Mouse (Mus musculus) right cerebral cortex, postnatal 25 days (tissue): ENCODE data around the gene Ppm1k.
"Not testable (repeated sequence)": the region's sequence is repeated elsewhere in the genome, so short reads cannot be mapped to it uniquely, and the experiment has no call there.

Experiments used
- DNase-seq: peaks from one replicate; pipeline ENCODE4 v3.0.0; 2022

Ppm1k gene

DNA sequence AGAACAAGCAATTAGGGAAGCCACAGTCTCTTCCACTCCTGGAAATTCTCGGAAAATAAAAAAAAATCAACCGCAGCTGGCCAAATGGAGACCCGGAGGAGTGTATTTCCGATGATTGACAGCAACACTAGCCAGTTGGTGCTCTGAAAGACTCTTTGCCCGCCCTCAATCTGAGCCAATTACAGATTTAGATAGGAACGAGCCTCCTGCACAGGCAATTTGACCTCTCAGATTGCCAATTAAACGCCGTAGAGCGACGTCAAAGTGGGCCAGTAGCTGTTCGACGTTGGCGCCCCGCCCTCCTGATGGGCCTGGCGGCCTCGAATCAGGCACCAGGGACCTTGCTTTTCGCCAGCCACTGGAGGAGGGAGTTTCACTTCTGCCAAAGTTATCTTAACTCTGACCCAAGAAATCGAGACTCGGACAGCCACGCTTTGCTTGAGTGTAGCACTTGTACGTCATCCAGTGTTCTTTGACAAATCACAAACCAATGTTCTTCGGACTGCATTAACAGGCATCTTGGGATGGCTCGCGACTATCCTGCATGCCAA lies at the start of gene Ppm1k:
TSS of gene Ppm1k (minus strand) at position 83 of the 551 bp plus-strand sequence.
- DNase-seq, result peak; percentile 97

DNA sequence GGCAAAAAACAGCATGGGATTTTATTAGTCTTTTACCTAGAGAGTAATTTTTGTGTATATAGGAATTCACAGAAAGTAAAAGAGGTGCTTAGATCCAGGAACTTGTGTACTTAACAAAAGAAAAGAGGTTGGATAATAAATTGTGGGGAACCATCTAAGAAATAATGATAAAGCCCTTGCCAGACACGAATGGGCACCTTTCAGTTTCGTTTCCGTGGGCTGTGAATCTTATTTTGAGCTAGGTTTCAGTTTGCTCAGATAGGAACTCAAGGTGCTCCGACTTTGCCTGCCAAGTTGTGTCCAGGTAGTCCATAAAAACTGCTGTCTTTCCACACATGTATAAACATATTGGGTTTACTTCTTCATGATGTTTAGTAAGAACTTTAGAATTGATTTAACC lies 47.1 kb upstream of the Ppm1k start:
- DNase-seq, result no peak

DNA sequence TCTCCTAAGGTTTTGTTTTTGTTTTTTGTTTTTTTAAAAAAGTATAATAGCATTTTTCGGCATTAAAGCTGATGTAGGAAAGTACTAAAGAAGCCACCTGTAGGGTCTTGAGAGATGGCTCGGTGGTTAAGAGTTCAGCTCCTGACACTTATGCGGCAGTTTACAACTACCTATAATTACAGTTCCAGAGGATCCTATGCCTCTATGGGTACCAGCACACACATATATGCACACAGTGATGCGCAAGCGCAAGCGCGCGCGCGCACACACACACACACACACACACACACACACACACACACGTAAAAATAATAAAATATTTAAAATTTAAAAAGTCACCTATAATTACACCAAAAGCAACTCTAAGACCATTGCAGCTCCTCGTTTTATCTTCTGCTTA lies 46.3 kb upstream of the Ppm1k start:
- DNase-seq, result no peak

DNA sequence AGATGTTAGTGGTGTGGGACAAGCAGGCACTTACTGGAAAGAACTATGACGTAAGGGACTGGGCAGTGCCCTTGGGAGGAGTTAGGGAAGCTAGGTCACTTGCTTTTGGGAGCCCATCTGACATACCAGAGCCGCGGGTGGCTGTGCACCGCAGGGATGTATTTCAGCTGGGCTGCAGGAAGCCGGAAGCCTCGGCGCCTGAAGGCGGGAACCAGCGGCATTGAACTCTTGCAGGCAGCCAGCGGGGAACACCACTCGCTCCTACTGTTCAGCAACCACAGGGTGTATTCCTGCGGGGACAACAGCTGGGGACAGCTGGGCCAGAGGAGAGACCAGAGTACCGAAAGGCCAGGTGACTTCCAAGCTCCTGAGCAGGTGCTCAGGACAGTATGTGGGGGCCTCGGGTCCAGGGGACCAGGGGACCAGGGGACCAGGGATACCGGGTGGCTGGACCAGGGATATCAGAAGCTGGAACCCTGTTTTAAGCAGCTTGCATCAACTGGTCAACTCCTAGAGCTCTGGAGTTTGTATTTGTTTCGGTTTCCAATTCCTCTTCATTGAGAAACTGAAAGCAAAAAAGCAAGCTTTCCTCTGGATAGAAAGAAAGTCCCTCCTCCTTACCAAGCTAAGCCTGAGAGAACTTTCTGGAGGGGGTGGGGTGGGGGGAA lies 45.7 kb upstream of the Ppm1k start, which contains the start of gene Herc6:
TSS of gene Herc6 (plus strand) at position 120 of the 668 bp plus-strand sequence.
- DNase-seq, result peak; percentile 63

DNA sequence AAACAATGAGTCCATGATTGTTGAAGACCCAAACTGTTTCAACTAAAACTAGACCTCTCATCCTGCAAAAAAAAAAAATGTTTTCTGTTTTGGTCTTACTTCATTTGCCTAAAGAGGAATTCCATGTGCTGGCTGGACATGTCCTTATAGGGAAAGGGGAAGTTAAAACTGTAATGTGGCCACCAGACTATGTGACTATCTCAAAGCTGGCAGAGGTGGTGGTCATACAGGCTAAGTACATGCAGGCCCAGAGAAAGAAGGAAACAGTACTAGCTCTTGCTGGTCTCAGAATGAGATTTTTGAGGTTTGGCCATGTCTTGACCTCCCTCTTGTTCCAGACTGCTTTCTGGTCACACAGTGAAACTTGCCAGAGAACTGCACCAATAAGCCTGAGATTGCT lies 36.3 kb upstream of the Ppm1k start:
- DNase-seq, result no peak

DNA sequence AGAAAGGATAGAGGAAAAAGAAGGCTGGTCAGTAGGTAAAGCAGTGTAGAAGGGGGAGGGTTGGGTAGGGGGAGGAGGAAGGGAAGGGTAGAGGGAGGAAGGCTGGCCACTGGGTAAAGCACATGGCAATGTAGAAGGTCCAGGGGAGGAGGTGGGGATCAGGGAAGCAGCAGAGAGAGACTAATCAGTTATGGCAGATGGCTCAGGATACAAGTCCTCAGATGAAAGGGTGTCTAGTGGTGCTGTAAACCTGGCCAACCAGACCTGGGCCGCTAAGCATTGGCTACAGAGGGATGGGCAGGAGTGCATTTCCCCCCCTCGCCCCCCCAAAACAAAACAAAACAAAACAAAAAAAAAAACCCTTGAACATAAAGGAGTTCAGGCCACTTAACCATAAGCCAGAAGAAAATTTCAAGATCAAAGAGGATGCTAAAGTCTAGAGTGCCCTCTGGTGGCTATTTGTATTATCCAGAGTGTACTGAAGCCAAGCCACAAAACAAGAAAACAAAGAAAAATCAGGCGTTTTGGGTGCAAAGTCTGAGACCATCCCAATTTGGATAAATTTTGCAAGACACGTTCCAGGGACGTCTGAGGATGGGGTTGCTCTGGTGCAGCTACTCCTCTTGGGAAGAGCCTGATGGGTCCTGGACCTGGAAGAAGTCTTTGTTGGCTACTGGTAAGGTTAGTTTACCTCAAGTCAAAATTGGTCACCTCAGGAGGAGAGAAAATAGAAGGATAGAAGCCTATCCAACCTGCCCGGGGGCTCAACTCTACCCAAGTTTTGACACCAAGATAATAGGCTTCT lies 35.1 kb upstream of the Ppm1k start:
- DNase-seq, result peak; percentile 8

DNA sequence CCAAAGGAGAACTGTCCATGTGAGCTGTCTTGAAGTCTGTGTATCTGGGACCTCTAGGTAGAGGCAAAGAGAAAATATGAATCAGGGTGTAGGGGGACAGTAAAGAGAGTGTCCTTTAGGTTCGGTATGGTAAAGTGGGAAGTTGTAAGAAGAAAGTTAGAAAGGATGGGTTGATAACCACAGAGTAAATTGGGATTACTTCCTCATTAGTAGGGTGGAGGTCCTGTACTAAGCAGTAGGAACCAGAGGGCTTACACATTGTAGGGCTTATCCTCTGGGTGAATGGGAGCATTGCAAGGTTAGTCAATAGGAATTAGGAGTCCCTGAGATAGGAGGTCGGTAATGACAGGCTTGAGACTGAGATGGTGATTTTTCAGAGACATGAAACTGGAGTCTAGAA lies 32.4 kb upstream of the Ppm1k start:
- DNase-seq, result no peak

DNA sequence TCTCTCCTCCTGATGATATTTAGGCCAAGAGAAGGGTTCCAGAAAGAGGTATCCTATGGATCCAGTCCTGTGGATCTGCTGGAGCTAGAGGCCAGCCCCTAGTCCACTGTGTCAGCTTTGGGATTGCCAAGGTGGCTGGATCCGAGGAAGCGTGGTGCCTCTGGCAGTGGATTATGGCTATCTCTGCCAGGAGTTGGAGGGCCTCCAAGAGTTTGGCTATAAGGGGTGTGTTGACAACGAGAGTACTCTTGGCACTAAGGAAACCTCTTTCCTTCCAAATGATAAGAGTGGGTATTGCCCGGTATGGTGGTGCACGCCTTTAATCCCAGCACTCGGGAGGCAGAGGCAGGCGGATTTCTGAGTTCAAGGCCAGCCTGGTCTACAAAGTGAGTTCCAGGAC lies 30.2 kb upstream of the Ppm1k start:
- DNase-seq, result no peak

DNA sequence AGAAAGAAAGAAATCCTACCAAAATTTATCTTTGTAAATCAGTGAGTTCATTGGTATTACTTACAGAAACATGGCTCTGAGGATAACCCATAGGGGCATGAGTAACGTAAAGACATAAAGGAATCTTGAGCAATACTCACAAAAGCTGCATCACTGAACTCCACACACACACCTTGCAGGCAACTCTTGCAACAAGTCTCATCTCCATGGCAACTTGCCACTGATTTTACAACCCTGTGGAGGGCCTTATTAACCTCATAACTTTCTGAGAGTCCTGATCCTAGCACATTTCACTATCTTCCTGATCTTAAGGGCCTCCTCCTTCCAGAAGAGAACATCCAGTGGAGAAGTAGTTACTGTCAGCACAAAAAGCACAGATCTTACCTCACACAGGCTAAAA lies 28.2 kb upstream of the Ppm1k start:
- no peak for DNase-seq

DNA sequence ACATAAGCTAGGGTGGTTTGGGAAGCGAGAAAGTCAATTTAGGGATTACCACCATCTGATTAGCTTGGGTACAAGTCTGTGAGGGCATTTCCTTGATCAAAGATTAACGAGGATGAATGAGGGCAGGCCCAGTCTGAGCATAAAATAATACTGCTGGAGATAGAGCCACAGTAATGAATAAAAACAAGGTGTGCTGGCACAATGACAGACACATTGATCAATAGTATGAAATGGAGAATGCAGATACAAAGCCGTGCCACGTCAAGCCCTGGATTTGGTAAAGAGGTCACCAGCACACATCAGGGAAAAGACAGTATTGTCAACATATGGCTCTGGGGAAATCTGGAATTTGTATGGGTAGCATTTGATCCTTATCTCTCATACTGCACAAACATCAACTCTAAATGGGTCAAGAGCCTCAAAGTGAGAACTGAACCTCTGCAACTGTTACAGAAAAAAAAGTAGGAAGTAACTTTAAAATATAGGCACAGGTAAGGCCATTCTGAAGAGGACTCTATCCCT lies 22.6 kb upstream of the Ppm1k start:
- no peak for DNase-seq

DNA sequence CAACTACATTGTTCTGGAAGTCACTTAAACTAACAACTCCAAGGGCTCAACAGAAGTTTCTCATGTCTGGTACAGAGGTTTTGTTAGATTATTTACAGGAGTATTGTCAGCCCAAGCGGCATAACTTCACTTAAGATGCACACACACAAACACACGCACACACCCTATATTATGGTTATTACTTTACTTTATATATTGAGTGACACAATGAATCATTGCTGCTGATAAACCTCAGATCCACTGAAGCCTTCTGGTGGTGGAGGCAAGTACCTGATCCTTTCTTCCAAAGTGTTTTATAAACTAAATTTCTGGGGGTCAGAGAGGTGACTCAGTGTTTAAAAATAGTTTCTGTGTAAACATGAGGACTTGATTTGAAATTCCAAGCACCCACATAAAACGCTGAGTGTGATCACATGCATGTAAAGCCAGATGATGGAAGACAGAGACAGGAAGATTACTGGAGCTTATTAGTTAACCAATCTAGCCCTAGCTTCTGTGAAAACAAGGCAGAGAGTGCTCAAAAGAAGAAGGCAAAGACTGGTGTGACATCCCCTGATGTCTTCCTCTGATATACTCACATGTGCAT lies 16.0 kb upstream of the Ppm1k start:
- no peak for DNase-seq

DNA sequence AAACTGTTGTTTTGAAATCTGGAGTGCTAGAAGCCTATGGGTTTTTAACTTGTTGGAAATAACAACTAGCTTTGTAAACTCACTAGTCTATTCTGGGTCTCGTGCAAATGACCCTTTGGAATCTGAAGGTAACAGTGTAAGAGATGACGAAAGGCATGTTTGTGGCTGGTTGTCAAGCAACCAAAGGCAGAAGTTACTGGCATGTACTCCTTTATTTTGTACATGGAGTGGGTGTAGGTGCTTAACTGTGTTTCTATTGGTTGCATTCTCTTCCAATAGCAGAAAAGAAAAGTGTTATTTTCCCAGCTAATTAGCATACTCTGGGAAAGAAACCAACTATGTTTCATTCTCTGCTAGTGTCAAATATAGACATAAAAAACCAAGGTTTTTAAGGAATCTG lies 9.6 kb upstream of the Ppm1k start:
- no peak for DNase-seq

DNA sequence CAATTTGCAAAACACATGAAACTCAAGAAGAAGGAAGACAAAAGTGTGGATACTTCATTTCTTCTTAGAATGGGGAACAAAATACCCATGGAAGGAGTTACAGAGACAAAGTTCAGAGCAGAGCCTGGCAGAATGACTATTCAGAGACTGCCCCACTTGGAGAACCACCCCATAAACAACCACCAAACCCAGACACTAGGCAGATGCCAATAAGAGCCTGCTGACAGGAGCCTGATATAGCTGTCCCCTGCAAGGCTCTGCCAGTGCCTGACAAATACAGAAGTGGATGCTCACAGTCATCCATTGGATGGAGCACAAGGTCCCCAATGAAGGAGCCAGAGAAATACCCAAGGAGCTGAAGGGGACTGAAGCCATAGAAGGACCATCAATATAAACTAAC lies 8.3 kb upstream of the Ppm1k start:
- not testable (repeated sequence) for DNase-seq

DNA sequence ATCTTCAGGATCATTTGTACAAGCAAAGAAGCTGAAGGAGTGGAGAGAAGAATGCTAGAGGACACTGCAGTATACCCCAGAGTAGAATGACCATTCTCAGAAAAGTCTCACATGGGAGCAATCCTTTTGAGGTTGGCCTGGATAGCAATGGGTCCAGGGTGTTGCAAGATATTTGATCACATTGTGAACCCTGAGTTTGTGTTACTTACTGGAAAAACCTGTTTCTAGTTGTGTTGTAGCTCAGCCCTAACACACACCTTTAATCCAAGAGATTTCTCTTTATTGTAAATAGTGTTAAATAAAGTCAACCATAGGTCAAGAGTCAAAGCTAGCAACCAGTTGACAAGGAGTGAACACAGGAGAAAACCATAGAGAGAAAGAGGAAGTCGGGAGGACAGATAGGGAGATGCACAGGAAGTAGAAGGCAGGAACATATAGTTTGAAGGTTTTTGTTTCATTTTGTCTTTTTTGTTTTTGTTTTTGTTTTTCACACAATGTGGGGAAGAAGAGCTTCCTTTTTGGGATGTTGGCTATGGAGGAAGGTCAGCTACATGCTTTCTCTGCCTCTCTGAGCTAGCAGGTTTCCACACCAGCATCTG lies 6.6 kb upstream of the Ppm1k start:
- no peak for DNase-seq

DNA sequence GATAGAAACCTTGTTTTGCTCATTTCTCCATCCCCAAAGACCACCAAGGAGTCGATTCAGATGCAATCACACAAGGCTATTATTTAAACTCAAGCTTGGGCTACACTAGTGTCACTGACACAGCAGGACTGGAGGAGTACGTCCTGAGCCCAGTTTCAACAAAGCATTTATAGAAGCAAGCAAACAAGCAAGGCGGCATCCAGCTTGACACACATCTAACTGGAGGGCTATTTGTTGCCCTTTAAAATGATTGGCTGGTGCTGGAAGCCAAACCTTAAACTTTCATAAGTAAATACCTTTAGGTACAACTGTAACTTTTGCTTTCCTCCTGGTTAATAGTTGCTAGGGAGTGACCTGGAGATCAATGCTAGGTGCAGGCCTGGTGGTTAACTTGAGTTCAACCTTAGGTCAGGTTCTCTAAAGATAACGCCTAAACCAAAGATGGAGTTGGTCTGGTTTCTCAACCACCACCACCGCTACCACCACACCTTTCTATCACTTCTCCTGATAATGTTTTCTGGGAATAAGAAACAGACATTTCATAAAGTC lies 5.8 kb upstream of the Ppm1k start:
- DNase-seq, result no peak

DNA sequence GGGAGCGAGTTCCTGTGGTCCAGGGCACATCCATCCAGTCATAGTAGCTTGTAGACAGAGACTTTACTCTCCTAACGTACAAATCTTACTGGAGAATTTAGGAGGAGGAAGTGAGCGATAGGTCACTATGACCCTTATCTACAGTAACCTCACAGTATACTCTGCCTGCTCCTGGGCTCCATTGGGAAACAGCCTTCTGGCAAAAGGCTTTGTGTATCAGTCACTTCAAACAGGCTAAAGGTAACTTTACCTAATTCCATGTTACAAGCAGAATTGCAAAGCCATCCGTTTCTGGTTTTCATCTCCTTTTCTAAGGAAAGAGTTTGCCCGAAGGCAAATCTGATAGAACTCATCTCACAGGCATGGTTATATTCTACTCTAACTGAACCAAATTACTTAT lies 2.6 kb upstream of the Ppm1k start:
- DNase-seq, result no peak

DNA sequence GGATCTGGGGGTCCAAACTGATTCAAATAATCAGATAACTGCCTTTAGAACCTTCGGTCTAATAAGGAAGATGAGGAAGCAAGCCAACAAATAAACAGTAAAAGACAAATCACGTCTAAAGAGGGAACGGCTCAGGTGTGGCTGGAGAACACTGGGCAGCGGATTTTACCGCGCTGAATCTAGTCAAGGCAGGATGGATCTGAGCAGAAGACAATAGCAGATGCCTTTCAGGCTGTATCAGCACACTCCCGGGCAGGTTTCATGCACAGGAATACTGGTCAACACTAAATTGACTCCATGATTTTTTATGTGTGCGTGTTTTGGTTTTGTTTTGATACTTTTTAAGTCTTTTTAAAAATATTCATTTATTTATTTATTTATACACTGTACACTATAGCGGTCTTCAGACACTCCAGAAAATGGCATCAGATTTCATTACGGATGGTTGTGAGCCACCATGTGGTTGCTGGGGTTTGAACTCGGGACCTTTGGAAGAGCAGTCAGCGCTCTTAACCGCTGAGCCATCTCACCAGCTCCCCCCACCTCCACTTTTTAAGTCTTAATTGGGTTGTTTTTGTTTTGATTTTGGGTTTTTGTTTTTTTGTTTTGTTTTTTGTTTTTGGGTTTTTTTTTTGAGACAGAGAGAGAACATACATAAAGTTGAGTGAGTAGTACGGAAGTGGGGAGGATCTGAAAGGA lies 852 bp upstream of the Ppm1k start:
- DNase-seq, result no peak

DNA sequence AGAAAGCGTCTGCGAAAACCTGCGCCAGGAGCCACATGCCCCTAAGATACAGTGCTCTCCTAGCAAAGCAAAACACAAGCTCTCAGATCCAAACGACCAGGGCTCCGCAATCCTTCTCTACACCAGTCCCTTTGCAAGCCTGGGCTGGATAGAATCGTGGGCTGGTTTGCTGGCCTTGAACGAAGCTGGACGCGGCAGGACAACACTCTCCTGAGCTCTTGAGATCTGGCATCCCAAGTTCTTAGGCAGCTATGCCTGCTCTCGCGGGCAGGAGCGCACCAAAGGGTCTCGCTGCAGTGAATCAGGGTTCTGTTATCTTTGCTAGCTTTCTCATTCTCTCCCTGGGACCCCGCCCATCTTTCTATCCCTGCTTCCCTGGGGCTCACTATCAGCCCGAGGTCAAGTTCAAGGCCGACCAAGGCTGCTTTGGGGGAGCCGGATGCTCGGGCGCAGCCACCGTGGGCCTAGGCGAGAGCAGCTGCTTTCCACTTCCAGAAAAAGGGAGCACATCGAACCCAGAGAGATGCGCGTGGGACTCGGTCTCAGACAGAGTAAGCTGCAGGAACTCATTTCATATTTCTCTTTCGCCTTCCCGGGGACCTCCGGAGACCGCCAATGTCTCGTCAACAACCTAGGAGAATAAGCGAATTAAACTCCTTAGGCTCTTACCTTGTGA lies 519 bp downstream of the Ppm1k start:
- peak; percentile 63 for DNase-seq

DNA sequence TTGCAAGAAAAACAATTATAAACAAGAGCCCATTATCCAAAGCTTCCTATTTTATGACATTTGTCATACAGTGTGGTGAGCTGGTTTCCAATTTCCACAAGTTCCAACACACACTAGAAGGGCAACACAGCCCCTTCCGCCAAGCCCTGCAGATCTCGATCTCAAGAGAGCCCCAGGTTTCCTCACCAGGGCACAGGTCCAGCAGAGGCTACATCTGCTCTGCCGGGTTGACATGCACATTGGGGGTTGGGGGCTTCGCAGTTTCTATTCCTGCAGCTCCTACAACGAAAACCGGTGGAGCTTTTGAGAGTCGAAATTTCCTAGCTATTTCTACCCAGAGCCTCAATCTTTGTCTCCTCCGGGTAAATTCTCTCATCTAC lies 1.0 kb downstream of the Ppm1k start:
- DNase-seq, result no peak

DNA sequence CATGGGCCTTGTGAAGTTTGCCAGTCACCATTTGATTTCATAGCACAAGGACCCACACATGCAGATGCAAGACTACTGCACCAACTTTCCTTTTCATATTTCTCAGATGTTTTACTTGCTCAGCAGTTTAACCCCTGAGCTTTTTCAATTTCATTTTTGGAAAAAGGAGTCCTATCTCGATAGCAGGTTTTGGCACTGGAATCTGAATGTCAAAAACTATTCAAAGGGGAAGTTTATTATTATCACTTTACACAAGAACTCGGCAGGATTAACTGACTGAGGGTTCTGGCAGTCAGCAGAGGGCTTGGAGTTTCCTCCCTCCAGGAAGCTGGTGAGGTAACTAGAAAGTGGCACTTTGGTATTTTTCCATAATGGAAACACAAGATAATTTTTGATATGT lies 1.9 kb downstream of the Ppm1k start:
- DNase-seq, result no peak

DNA sequence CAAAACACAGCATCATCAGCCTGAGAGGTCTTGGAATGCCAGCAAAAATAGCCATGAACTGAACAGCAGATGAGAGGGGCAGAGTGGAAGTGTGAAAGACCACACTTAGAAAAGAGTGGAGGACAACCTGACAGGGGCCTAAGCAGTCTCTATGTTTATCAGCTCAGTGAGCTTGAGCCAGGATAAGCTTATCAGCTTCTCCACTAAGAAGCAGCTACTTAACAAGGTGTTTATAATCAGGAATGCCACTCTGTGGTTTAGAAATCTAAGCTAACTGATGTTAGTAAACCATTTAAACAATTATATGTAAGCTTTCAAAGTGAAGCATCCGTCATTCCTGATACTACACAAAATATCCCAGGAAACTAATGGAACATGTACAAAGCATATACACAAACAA lies 3.2 kb downstream of the Ppm1k start:
- no peak for DNase-seq

DNA sequence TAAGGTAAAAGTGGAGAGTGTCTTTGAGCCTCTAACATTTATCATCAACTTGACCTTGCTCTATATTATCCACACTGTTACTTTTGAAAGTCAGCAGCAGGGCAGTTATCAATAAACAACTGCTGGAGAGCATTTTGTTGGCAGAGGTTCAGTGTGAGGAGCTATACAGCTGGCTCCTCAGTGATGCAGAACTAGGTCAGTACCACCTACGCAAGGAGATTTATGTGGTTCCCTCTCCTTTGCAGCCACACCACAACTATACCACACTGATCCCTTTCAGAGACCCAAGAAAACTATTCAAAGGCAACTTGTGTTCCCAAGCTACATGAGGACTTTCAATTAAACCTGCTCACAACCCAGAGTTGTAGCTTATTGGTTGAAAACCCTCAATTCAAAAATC lies 3.8 kb downstream of the Ppm1k start:
- no peak for DNase-seq
